ENCODE assay signal across 8 mouse cellular contexts in the genomic region with DNA sequence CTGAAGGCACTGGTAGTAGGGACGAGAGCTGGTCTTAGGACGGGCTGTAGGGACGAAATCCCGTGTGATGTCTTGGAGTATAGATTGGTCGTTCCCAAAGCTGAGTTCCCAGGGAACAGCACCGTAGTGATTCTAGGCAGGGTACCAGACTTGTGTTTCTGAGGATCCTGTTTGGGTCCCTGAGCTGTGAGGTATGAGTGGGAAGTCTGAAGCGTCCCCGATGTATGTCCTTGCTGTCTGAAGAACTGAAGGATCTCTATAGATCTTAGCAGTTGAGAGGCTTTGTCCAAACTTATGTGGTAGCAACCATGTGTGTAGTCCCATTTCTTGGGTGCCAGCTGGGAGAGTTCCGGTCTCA. TPM values are rescaled to one million over a fixed set of nuclear protein-coding genes. Genes with fewer than 3 reads are reported as not detected.
DNase-seq lines count a peak whose midpoint lies in the region; ATAC-seq lines count a peak whose summit lies in the region.

No protein-coding gene starts in this region.

- H3K4me3 ChIP-seq in heart, embryonic 12.5 days = peak overlapping the region; percentile 79
- peak overlapping the region; percentile 76 for H3K4me3 ChIP-seq in forebrain, embryonic 12.5 days (replicated peaks)
- H3K4me3 ChIP-seq in liver, embryonic 15.5 days (replicated peaks) = peak overlapping the region; percentile 84

- intact Hi-C loops in heart, postnatal 10 days (cut with DNase I) = loop anchor here (1.0 to 5.0 kb wide), 3 partner anchors 22 to 107 kb away; a partner anchor contains a TSS

- H3K36me3 ChIP-seq in heart, embryonic 12.5 days = peaks cover 32% of the 10 kb centered on the region
- H3K36me3 ChIP-seq in forebrain, embryonic 12.5 days (replicated peaks) = peaks cover 36% of the 10 kb centered on the region
- H3K36me3 ChIP-seq in liver, embryonic 15.5 days (replicated peaks) = peaks cover 30% of the 10 kb centered on the region

- ATAC-seq in heart, embryonic 12.5 days (ENCODE audit: insufficient number of reproducible peaks, low FRiP score) = peak; percentile 42
- ATAC-seq in CD4-positive, CD25-positive, alpha-beta regulatory T cell, adult 4 months = peak; percentile 4
- no peak; the same call in 1 of the 2 replicates for ATAC-seq in forebrain, embryonic 12.5 days (ENCODE audit: low FRiP score)
- peak; percentile 11; the same call in 1 of the 2 replicates for ATAC-seq in liver, embryonic 15.5 days (ENCODE audit: insufficient read depth)
- ATAC-seq in megakaryocyte progenitor cell, adult 5-6 weeks (replicated peaks; ENCODE audit: poor library complexity) = no peak

- H3K27ac ChIP-seq in heart, embryonic 12.5 days (ENCODE audit: poor library complexity, severe bottlenecking) = peak overlapping the region; percentile 85
- H3K27ac ChIP-seq in forebrain, embryonic 12.5 days = peak overlapping the region; percentile 83
- H3K27ac ChIP-seq in liver, embryonic 15.5 days (replicated peaks) = peak overlapping the region; percentile 94

- WGBS in heart, embryonic 12.5 days = 13% methylated on average over 9 of the region's 9 CpGs
- WGBS in forebrain, embryonic 12.5 days = 11% methylated on average over 9 of the region's 9 CpGs
- WGBS in liver, embryonic 15.5 days (ENCODE audit: insufficient replicate concordance) = 8% methylated on average over 9 of the region's 9 CpGs

- H3K4me1 ChIP-seq in heart, embryonic 12.5 days (replicated peaks) = peaks cover 14% of the 10 kb centered on the region
- peaks cover 19% of the 10 kb centered on the region for H3K4me1 ChIP-seq in forebrain, embryonic 12.5 days
- peaks cover 39% of the 10 kb centered on the region for H3K4me1 ChIP-seq in liver, embryonic 15.5 days (replicated peaks)

- H3K9me3 ChIP-seq in heart, embryonic 12.5 days (replicated peaks) = no peaks in the 10 kb centered on the region
- H3K9me3 ChIP-seq in forebrain, embryonic 12.5 days = no peaks in the 10 kb centered on the region
- H3K9me3 ChIP-seq in liver, embryonic 15.5 days (replicated peaks) = no peaks in the 10 kb centered on the region

- peak overlapping the region; percentile 71 for H3K4me2 ChIP-seq in heart, embryonic 12.5 days
- H3K4me2 ChIP-seq in forebrain, embryonic 12.5 days = peak overlapping the region; percentile 78
- H3K4me2 ChIP-seq in liver, embryonic 15.5 days = peak overlapping the region; percentile 89

- DNase-seq in heart, postnatal 10 days = no peak
- no peak for DNase-seq in gastrocnemius, postnatal 10 days
- no peak for DNase-seq in urinary bladder, adult 18-20 months (ENCODE audit: low spot score in 2 of 2)

- peaks cover 6% of the 10 kb centered on the region; the same call in 1 of the 2 replicates for H3K27me3 ChIP-seq in heart, embryonic 12.5 days (replicated peaks)
- H3K27me3 ChIP-seq in forebrain, embryonic 12.5 days = no peaks in the 10 kb centered on the region
- H3K27me3 ChIP-seq in liver, embryonic 15.5 days = peaks cover 13% of the 10 kb centered on the region; the same call in 1 of the 2 replicates

- peak overlapping the region; percentile 81 for H3K9ac ChIP-seq in heart, embryonic 12.5 days
- peak overlapping the region; percentile 73 for H3K9ac ChIP-seq in forebrain, embryonic 12.5 days
- peak overlapping the region; percentile 78 for H3K9ac ChIP-seq in liver, embryonic 15.5 days

RNA-seq across cellular contexts. Expression of a gene that starts 0.7 kb away (rescaled TPM):
- polyA plus RNA-seq in heart, embryonic 12.5 days (2016; fragmentation: Nextera tagmentation; extraction: Ambion mirVana) = 49.2 and 56.6 TPM in 2 replicates
- 10 to 100 TPM; 38.0 to 41.8 TPM for total RNA-seq in heart, postnatal 10 days (2021)
- polyA plus RNA-seq in CD4-positive, CD25-positive, alpha-beta regulatory T cell, adult 4 months (2017; shearing (Covaris generic)) = 10 to 100 TPM; 53.9 to 68.8 TPM
- polyA plus RNA-seq in forebrain, embryonic 12.5 days (2016; fragmentation: Nextera tagmentation; extraction: Ambion mirVana) = 101 TPM in 2 replicates
- polyA plus RNA-seq in liver, embryonic 15.5 days (2015; fragmentation: Nextera tagmentation; extraction: Ambion mirVana) = 20.7 and 21.0 TPM in 2 replicates
- 25.1 and 25.7 TPM in 2 replicates for total RNA-seq in megakaryocyte progenitor cell, adult 5-6 weeks (2015)
- total RNA-seq in megakaryocyte progenitor cell, adult 5-6 weeks (2017) = 29.5 and 40.4 TPM in 2 replicates
- total RNA-seq in gastrocnemius, postnatal 10 days (2021) = 10 to 100 TPM; 27.1 to 39.5 TPM

RNA-seq across cellular contexts. Expression of a gene that starts 19.8 kb away (rescaled TPM):
- polyA plus RNA-seq in heart, embryonic 12.5 days (2016; fragmentation: Nextera tagmentation; extraction: Ambion mirVana) = 0.82 and 1.1 TPM in 2 replicates
- total RNA-seq in heart, postnatal 10 days (2021) = under 1 TPM; 0.34 to 0.45 TPM
- under 1 TPM in 1 of 2 experiments, not detected in 1; 0.27 TPM for polyA plus RNA-seq in CD4-positive, CD25-positive, alpha-beta regulatory T cell, adult 4 months (2017; shearing (Covaris generic))
- 6.8 and 8.3 TPM in 2 replicates for polyA plus RNA-seq in forebrain, embryonic 12.5 days (2016; fragmentation: Nextera tagmentation; extraction: Ambion mirVana)
- polyA plus RNA-seq in liver, embryonic 15.5 days (2015; fragmentation: Nextera tagmentation; extraction: Ambion mirVana) = 2.3 and 3.4 TPM in 2 replicates
- not detected in 2 replicates for total RNA-seq in megakaryocyte progenitor cell, adult 5-6 weeks (2015)
- not detected in 2 replicates for total RNA-seq in megakaryocyte progenitor cell, adult 5-6 weeks (2017)
- under 1 TPM; 0.27 to 0.28 TPM for total RNA-seq in gastrocnemius, postnatal 10 days (2021)

RNA-seq across cellular contexts. Expression of a gene that starts 21.7 kb away (rescaled TPM):
- 35.9 and 37.0 TPM in 2 replicates for polyA plus RNA-seq in heart, embryonic 12.5 days (2016; fragmentation: Nextera tagmentation; extraction: Ambion mirVana)
- total RNA-seq in heart, postnatal 10 days (2021) = 10 to 100 TPM; 17.8 to 20.0 TPM
- 10 to 100 TPM; 66.1 to 98.7 TPM for polyA plus RNA-seq in CD4-positive, CD25-positive, alpha-beta regulatory T cell, adult 4 months (2017; shearing (Covaris generic))
- polyA plus RNA-seq in forebrain, embryonic 12.5 days (2016; fragmentation: Nextera tagmentation; extraction: Ambion mirVana) = 57.5 and 57.6 TPM in 2 replicates
- 21.4 and 23.7 TPM in 2 replicates for polyA plus RNA-seq in liver, embryonic 15.5 days (2015; fragmentation: Nextera tagmentation; extraction: Ambion mirVana)
- total RNA-seq in megakaryocyte progenitor cell, adult 5-6 weeks (2015) = 8.9 and 11.8 TPM in 2 replicates
- 26.4 and 28.9 TPM in 2 replicates for total RNA-seq in megakaryocyte progenitor cell, adult 5-6 weeks (2017)
- 10 to 100 TPM; 14.7 to 15.0 TPM for total RNA-seq in gastrocnemius, postnatal 10 days (2021)

RNA-seq across cellular contexts. Expression of a gene that starts 51.8 kb away (rescaled TPM):
- polyA plus RNA-seq in heart, embryonic 12.5 days (2016; fragmentation: Nextera tagmentation; extraction: Ambion mirVana) = 0.09 and 0.23 TPM in 2 replicates
- under 1 TPM in 1 of 2 experiments, not detected in 1; 0.30 TPM for total RNA-seq in heart, postnatal 10 days (2021)
- polyA plus RNA-seq in CD4-positive, CD25-positive, alpha-beta regulatory T cell, adult 4 months (2017; shearing (Covaris generic)) = not detected
- 0.17 and 0.31 TPM in 2 replicates for polyA plus RNA-seq in forebrain, embryonic 12.5 days (2016; fragmentation: Nextera tagmentation; extraction: Ambion mirVana)
- polyA plus RNA-seq in liver, embryonic 15.5 days (2015; fragmentation: Nextera tagmentation; extraction: Ambion mirVana) = not detected in 2 replicates
- total RNA-seq in megakaryocyte progenitor cell, adult 5-6 weeks (2015) = 0.15 TPM in 1 of 2 replicates, not detected in the other
- total RNA-seq in megakaryocyte progenitor cell, adult 5-6 weeks (2017) = not detected in 2 replicates
- 1 to 10 TPM; 1.4 to 3.7 TPM for total RNA-seq in gastrocnemius, postnatal 10 days (2021)

RNA-seq across cellular contexts. Expression of a gene that starts 52.5 kb away (rescaled TPM):
- polyA plus RNA-seq in heart, embryonic 12.5 days (2016; fragmentation: Nextera tagmentation; extraction: Ambion mirVana) = 0.86 and 1.2 TPM in 2 replicates
- under 1 TPM; 0.45 to 0.69 TPM for total RNA-seq in heart, postnatal 10 days (2021)
- polyA plus RNA-seq in CD4-positive, CD25-positive, alpha-beta regulatory T cell, adult 4 months (2017; shearing (Covaris generic)) = not detected
- 0.42 and 0.59 TPM in 2 replicates for polyA plus RNA-seq in forebrain, embryonic 12.5 days (2016; fragmentation: Nextera tagmentation; extraction: Ambion mirVana)
- polyA plus RNA-seq in liver, embryonic 15.5 days (2015; fragmentation: Nextera tagmentation; extraction: Ambion mirVana) = 0.09 and 0.14 TPM in 2 replicates
- total RNA-seq in megakaryocyte progenitor cell, adult 5-6 weeks (2015) = not detected in 2 replicates
- total RNA-seq in megakaryocyte progenitor cell, adult 5-6 weeks (2017) = not detected in 2 replicates
- 1 to 10 TPM; 5.4 to 7.3 TPM for total RNA-seq in gastrocnemius, postnatal 10 days (2021)

Comparison
In these comparisons a context has a peak if more than half of its experiments do, and no peak if none do; other contexts are left out.
1. ATAC-seq: peak in heart, embryonic 12.5 days (single experiment), CD4-positive, CD25-positive, alpha-beta regulatory T cell, adult 4 months (single experiment) and liver, embryonic 15.5 days (single experiment); none in forebrain, embryonic 12.5 days (single experiment) and megakaryocyte progenitor cell, adult 5-6 weeks (single experiment).
2. Peak in every context shown above with its lines, with median percentiles within 50 percentile points of each other: H3K27ac ChIP-seq, H3K4me2 ChIP-seq, H3K4me3 ChIP-seq and H3K9ac ChIP-seq.